Mouse (Mus musculus) intestine, embryonic 16.5 days (tissue): ENCODE results near the gene Ndufs5. TPM values are rescaled to one million over a fixed set of nuclear protein-coding genes. Genes with fewer than 3 reads are reported as not detected.

Experiments used
- ATAC-seq: fragments of 200-750 bp; cut with Nextera tagmentation; 2 replicates; pipeline ENCODE4 v1.8.0; 2017; ENCODE audit warnings: moderate TSS enrichment, moderate library complexity
- H3K27ac ChIP-seq: fragments of 300-500 bp; sonication (generic); 2 replicates; pipeline ENCODE4 v1.5.1; 2014; ENCODE audit warnings: mild to moderate bottlenecking, low read length
- H3K27me3 ChIP-seq: fragments of 300-500 bp; sonication (generic); replicated peaks from 2 replicates; pipeline ENCODE4 v1.6.1; 2014; ENCODE audit warnings: low read length, control low read depth, mixed read lengths; ENCODE audit not compliant: control insufficient read depth, insufficient read depth
- H3K36me3 ChIP-seq: fragments of 300-500 bp; sonication (generic); 2 replicates; pipeline ENCODE4 v1.6.1; 2014; ENCODE audit warnings: low read length, control low read depth; ENCODE audit not compliant: control insufficient read depth, insufficient read depth
- H3K4me1 ChIP-seq: fragments of 300-500 bp; sonication (generic); 2 replicates; pipeline ENCODE4 v1.6.1; 2014; ENCODE audit warnings: low read length, control low read depth, mixed read lengths; ENCODE audit not compliant: control insufficient read depth, insufficient read depth
- H3K4me2 ChIP-seq: fragments of 300-500 bp; sonication (generic); 2 replicates; pipeline ENCODE4 v1.6.1; 2014; ENCODE audit warnings: low read depth, low read length, control low read depth
- H3K4me3 ChIP-seq: fragments of 300-500 bp; sonication (generic); 2 replicates; pipeline ENCODE4 v1.5.1; 2014; ENCODE audit warnings: mild to moderate bottlenecking, low read length
- H3K9ac ChIP-seq: fragments of 300-500 bp; sonication (generic); 2 replicates; pipeline ENCODE4 v1.6.1; 2014; ENCODE audit warnings: low read depth, low read length
- H3K9me3 ChIP-seq: fragments of 300-500 bp; sonication (generic); 2 replicates; pipeline ENCODE4 v1.6.1; 2016; ENCODE audit warnings: low read length, control low read depth; ENCODE audit not compliant: control insufficient read depth
- WGBS: fragments of 180-500 bp; shearing (Covaris S2); extraction: QIAGEN DNeasy Blood & Tissue Kit; methylation state at CpG from one replicate; pipeline ENCODE4 v1.1.7; 2014; 5-methylcytosine and 5-hydroxymethylcytosine counted together
- polyA plus RNA-seq: library from polyadenylated mRNA; unstranded; fragments of >200 nt; fragmentation: Nextera tagmentation; extraction: Ambion mirVana; gene quantifications from 2 replicates; pipeline ENCODE4 v1.2.1, GENCODE M21; 2015

Gene Ndufs5
- polyA plus RNA-seq, 1 experiment from 2014 or later: 330 TPM

DNA sequence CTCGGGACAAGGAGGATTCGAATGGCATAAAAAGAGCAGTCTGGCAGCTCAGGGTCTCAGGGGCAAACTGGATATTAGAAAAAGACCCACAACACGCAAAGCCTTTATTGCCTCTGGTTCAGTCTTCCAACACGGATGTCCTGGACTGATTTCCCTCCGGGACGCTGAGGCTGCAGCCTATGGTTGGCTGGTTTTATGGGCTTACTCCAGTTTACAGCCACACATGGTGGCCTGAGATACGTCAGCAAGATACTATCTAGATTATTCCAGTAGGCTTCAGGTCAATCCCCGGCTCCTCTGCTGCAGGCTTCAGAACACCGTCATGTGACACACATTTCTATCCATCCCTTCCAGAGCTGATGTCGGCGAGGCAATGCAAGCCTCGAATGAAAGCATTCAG, 24.6 kb downstream of the Ndufs5 start:
- no peak overlapping the region for H3K9ac ChIP-seq
- H3K9me3 ChIP-seq: no peaks in the 10 kb centered on the region
- H3K4me2 ChIP-seq: no peak overlapping the region
- H3K4me1 ChIP-seq: no peaks in the 10 kb centered on the region
- WGBS: 82% methylated on average over 12 of the region's 12 CpGs
- no peak overlapping the region for H3K27ac ChIP-seq
- ATAC-seq: no peak
- no peaks in the 10 kb centered on the region for H3K36me3 ChIP-seq
- H3K4me3 ChIP-seq: no peak overlapping the region
- H3K27me3 ChIP-seq: no peaks in the 10 kb centered on the region

DNA sequence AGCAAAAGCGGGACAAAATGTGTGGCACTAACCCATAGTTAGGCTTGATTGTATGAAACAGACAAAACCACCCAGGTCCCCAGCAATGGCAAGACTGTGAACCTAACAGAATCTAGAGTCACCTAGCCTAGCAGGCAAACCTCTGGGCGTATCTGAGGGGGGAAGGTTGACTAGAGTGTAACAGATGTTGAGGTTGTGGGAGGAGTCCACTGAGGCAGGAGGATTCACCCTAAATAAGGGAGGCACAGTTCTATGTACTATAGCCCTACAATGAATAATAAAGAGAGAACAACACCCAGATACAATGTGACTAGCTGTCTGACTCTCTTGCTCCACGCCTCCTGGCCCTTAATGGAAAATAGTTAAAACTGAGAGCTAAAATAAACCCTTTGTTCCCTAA, 25.9 kb downstream of the Ndufs5 start:
- Histone ChIP-seq H3K9me3 (no peaks in the 10 kb centered on the region), H3K4me2 (no peak overlapping the region), H3K9ac (no peak overlapping the region), H3K4me1 (peaks cover 3% of the 10 kb centered on the region; the same call in 1 of the 2 replicates), H3K4me3 (no peak overlapping the region), H3K27ac (no peak overlapping the region), H3K36me3 (no peaks in the 10 kb centered on the region), H3K27me3 (no peaks in the 10 kb centered on the region)
- ATAC-seq: no peak
- WGBS: 88% methylated on average over 3 of the region's 3 CpGs

DNA sequence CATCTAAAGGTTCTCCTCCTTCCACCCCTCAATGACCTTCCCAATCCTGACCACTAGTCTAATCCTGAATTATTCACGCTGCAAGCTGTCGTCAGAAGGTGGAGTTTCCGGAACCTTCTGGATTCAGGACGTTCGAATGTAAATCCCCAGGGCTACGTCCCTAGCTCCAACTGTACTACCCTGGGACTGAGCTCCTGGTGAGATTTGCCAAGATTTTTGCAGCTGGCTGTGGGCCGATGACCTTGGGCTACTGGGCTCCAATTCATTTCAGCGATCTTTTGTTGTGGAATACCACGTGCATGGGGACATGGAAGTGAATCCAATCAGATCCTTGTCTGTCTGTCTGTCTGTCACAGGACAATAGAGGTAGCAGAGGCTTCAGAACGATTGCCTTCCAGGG, 27.7 kb downstream of the Ndufs5 start:
- Histone ChIP-seq H3K27me3 (peaks cover 3% of the 10 kb centered on the region), H3K4me1 (peaks cover 14% of the 10 kb centered on the region), H3K27ac (no peak overlapping the region), H3K4me2 (no peak overlapping the region), H3K9me3 (no peaks in the 10 kb centered on the region), H3K36me3 (no peaks in the 10 kb centered on the region), H3K4me3 (no peak overlapping the region), H3K9ac (no peak overlapping the region)
- ATAC-seq: no peak
- WGBS: 86% methylated on average over 10 of the region's 10 CpGs

GRCm38 (mm10) chr4:123687025-123687781, 30.8 kb downstream of the Ndufs5 start:
- peak overlapping the region; percentile 100 for H3K4me2 ChIP-seq
- H3K27me3 ChIP-seq: peaks cover 3% of the 10 kb centered on the region
- H3K4me1 ChIP-seq: peaks cover 14% of the 10 kb centered on the region
- peak; percentile 73 for ATAC-seq
- peak overlapping the region; percentile 82 for H3K4me3 ChIP-seq
- H3K9ac ChIP-seq: peak overlapping the region; percentile 72
- no peaks in the 10 kb centered on the region for H3K36me3 ChIP-seq
- WGBS: under 1% methylated on average over 51 of the region's 89 CpGs
- peak overlapping the region; percentile 18 for H3K27ac ChIP-seq
- H3K9me3 ChIP-seq: no peaks in the 10 kb centered on the region

- peak; percentile 52 for ATAC-seq
- H3K4me2 ChIP-seq: peak overlapping the region; percentile 100
- peak overlapping the region; percentile 18; the same call in 1 of the 2 replicates for H3K27ac ChIP-seq
Observed at GRCm38 (mm10) chr4:123686368-123687024, 31.5 kb downstream of the Ndufs5 start.

GRCm38 (mm10) chr4:123685506-123686242, 32.3 kb downstream of the Ndufs5 start:
- H3K27ac ChIP-seq: no peak overlapping the region
- peak overlapping the region; percentile 82; the same call in 1 of the 2 replicates for H3K4me3 ChIP-seq
- H3K27me3 ChIP-seq: peaks cover 3% of the 10 kb centered on the region
- H3K4me2 ChIP-seq: peak overlapping the region; percentile 100
- WGBS: 64% methylated on average over 8 of the region's 8 CpGs
- peaks cover 14% of the 10 kb centered on the region for H3K4me1 ChIP-seq
- peak overlapping the region; percentile 72; the same call in 1 of the 2 replicates for H3K9ac ChIP-seq
- no peaks in the 10 kb centered on the region for H3K9me3 ChIP-seq
- H3K36me3 ChIP-seq: no peaks in the 10 kb centered on the region
- ATAC-seq: no peak

More at GRCm38 (mm10) chr4:123686368-123687024, 31.5 kb downstream of the Ndufs5 start:
- H3K27me3 ChIP-seq: peaks cover 3% of the 10 kb centered on the region
- no peaks in the 10 kb centered on the region for H3K36me3 ChIP-seq
- peak overlapping the region; percentile 82 for H3K4me3 ChIP-seq
- H3K9me3 ChIP-seq: no peaks in the 10 kb centered on the region
- peaks cover 14% of the 10 kb centered on the region for H3K4me1 ChIP-seq
- under 1% methylated on average over 55 of the region's 56 CpGs for WGBS
- peak overlapping the region; percentile 72 for H3K9ac ChIP-seq

DNA sequence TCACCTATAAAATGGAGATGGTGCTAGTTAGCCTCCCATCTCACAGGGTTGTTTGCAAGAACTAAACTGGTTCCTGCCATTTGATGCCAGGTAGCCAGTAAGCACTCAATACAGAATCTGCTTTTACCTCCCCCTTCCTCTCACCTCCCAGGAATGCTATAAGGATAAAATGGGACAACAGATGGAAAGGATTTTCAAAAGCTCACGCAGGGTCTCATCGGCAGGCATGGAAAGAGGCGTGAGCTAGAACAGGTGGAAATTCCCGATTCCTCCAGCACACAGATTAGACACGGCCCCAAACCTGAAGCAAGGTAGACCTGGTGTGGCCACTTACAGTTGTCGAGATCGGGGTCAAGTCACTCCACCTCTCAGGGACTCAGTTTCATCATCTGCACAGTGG, 33.0 kb downstream of the Ndufs5 start:
- Histone ChIP-seq H3K9me3 (no peaks in the 10 kb centered on the region), H3K4me3 (no peak overlapping the region), H3K36me3 (no peaks in the 10 kb centered on the region), H3K9ac (no peak overlapping the region), H3K4me1 (peaks cover 14% of the 10 kb centered on the region), H3K4me2 (no peak overlapping the region), H3K27ac (no peak overlapping the region), H3K27me3 (peaks cover 3% of the 10 kb centered on the region)
- ATAC-seq: no peak
- WGBS: 81% methylated on average over 7 of the region's 7 CpGs

- Histone ChIP-seq H3K36me3 (no peaks in the 10 kb centered on the region), H3K4me3 (no peak within 1 kb of the TSS), H3K9me3 (no peaks in the 10 kb centered on the region), H3K27ac (no peak within 1 kb of the TSS), H3K4me1 (peaks cover 14% of the 10 kb centered on the region), H3K9ac (no peak within 1 kb of the TSS), H3K4me2 (no peak within 1 kb of the TSS), H3K27me3 (peaks cover 3% of the 10 kb centered on the region)
- ATAC-seq: no peak
- WGBS: 88% methylated on average over 3 of the region's 3 CpGs
Observed at GRCm38 (mm10) chr4:123684260-123684659, 33.7 kb downstream of the Ndufs5 start, which contains the start of gene Macf1. Gene Macf1 (minus strand): TSS chr4:123684360.

DNA sequence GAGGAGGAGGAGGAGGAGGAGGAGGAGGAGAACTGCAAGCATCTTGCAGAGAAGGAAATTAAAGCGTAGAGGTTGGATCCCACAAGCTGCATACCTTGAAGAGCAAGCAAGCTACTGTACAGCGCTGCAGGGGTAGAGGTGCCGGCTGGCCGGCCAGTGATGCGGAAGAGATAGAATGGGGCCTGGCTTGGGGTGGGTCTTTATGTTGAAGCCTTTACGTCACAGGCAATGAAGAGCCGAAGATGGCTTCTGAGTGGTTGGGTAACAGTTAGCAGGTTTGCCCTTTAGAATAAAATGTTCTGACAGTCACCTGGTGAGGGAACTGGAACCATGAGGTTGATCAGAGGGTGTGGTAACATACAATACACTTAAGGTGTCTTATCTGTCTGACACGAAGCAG, 35.7 kb downstream of the Ndufs5 start:
- Histone ChIP-seq H3K27ac (no peak overlapping the region), H3K4me3 (no peak overlapping the region), H3K4me2 (no peak overlapping the region), H3K9me3 (no peaks in the 10 kb centered on the region), H3K27me3 (peaks cover 3% of the 10 kb centered on the region), H3K36me3 (no peaks in the 10 kb centered on the region), H3K4me1 (peaks cover 12% of the 10 kb centered on the region), H3K9ac (no peak overlapping the region)
- WGBS: 86% methylated on average over 8 of the region's 8 CpGs
- no peak for ATAC-seq
